Mouse (Mus musculus) frontal cortex, postnatal 10 days (tissue): Measurements from ENCODE around the gene Hmg20b.

Source experiments
- DNase-seq, 2 experiments: peaks; one replicate each; pipeline ENCODE4 v3.0.0; 2022; ENCODE audit warnings: low spot score in 2 of 2, mixed read lengths in 1 of 2

The Hmg20b gene

GRCm38 (mm10) chr10:81326858-81327257, 23.4 kb downstream of the Hmg20b start:
- DNase-seq = no peak

GRCm38 (mm10) chr10:81325781-81326180, 24.5 kb downstream of the Hmg20b start:
- DNase-seq = no peak

- no peak for DNase-seq
Observed at GRCm38 (mm10) chr10:81325176-81325575, 25.1 kb downstream of the Hmg20b start.

- DNase-seq = no peak
Observed at GRCm38 (mm10) chr10:81323791-81324530, 26.3 kb downstream of the Hmg20b start.

GRCm38 (mm10) chr10:81323141-81323775, 27.0 kb downstream of the Hmg20b start:
- DNase-seq = no peak

GRCm38 (mm10) chr10:81322444-81322843, 27.8 kb downstream of the Hmg20b start:
- no peak for DNase-seq

GRCm38 (mm10) chr10:81321436-81321835, 28.8 kb downstream of the Hmg20b start:
- no peak for DNase-seq

- DNase-seq = peak; percentile 99 to 100
Observed at GRCm38 (mm10) chr10:81320550-81321347, 29.5 kb downstream of the Hmg20b start, which contains the start of gene Cactin. TSS of gene Cactin (plus strand) at chr10:81321103.

- no peak for DNase-seq
Observed at GRCm38 (mm10) chr10:81319741-81320549, 30.3 kb downstream of the Hmg20b start.

- no peak for DNase-seq
Observed at GRCm38 (mm10) chr10:81319330-81319699, 31.0 kb downstream of the Hmg20b start.

- no peak for DNase-seq
Observed at GRCm38 (mm10) chr10:81318589-81319329, 31.5 kb downstream of the Hmg20b start.

GRCm38 (mm10) chr10:81317273-81317672, 33.0 kb downstream of the Hmg20b start:
- DNase-seq = no peak

GRCm38 (mm10) chr10:81316338-81317060, 33.8 kb downstream of the Hmg20b start:
- DNase-seq = no peak

GRCm38 (mm10) chr10:81315587-81315986, 34.7 kb downstream of the Hmg20b start:
- DNase-seq = no peak

GRCm38 (mm10) chr10:81314201-81314600, 36.1 kb downstream of the Hmg20b start:
- DNase-seq = no peak

GRCm38 (mm10) chr10:81313581-81313980, 36.7 kb downstream of the Hmg20b start:
- no peak for DNase-seq

- no peak for DNase-seq
Observed at GRCm38 (mm10) chr10:81309571-81309970, 40.7 kb downstream of the Hmg20b start.

- DNase-seq = no peak
Observed at GRCm38 (mm10) chr10:81306837-81307682, 43.2 kb downstream of the Hmg20b start.

GRCm38 (mm10) chr10:81306173-81306668, 44.1 kb downstream of the Hmg20b start:
- no peak for DNase-seq
